Mouse (Mus musculus) heart, embryonic 15.5 days (tissue): ENCODE results near the gene Vps4b. TPM values are rescaled to one million over a fixed set of nuclear protein-coding genes. Genes with fewer than 3 reads are reported as not detected.

Source experiments
- ATAC-seq: fragments of 200-750 bp; cut with Nextera tagmentation; replicated peaks from 2 replicates; pipeline ENCODE4 v1.8.0; 2017; ENCODE audit warnings: low read depth, moderate TSS enrichment; ENCODE audit not compliant: insufficient number of reproducible peaks, insufficient read depth, low FRiP score
- H3K27ac ChIP-seq: fragments of 300-500 bp; sonication (generic); 2 replicates; pipeline ENCODE4 v1.5.1; 2015; ENCODE audit warnings: mild to moderate bottlenecking, inconsistent platforms
- H3K27me3 ChIP-seq: fragments of 300-500 bp; sonication (generic); 2 replicates; pipeline ENCODE4 v1.6.1; 2015; ENCODE audit warnings: inconsistent platforms
- H3K36me3 ChIP-seq: fragments of 300-500 bp; sonication (generic); 2 replicates; pipeline ENCODE4 v1.6.1; 2015; ENCODE audit warnings: mild to moderate bottlenecking, inconsistent platforms
- H3K4me1 ChIP-seq: fragments of 300-500 bp; sonication (generic); replicated peaks from 2 replicates; pipeline ENCODE4 v1.6.1; 2015; ENCODE audit warnings: inconsistent platforms
- H3K4me2 ChIP-seq: fragments of 300-500 bp; sonication (generic); 2 replicates; pipeline ENCODE4 v1.6.1; 2015; ENCODE audit warnings: inconsistent platforms, mild to moderate bottlenecking, moderate library complexity
- H3K4me3 ChIP-seq: fragments of 300-500 bp; sonication (generic); 2 replicates; pipeline ENCODE4 v1.5.1; 2015; ENCODE audit warnings: mild to moderate bottlenecking, inconsistent platforms
- H3K9ac ChIP-seq: fragments of 300-500 bp; sonication (generic); 2 replicates; pipeline ENCODE4 v1.6.1; 2015; ENCODE audit warnings: mild to moderate bottlenecking, inconsistent platforms
- H3K9me3 ChIP-seq: fragments of 300-500 bp; sonication (generic); replicated peaks from 2 replicates; pipeline ENCODE4 v1.6.1; 2016; ENCODE audit warnings: inconsistent platforms
- WGBS: fragments of 180-500 bp; shearing (Covaris S2); methylation state at CpG from one replicate; pipeline ENCODE4 v1.1.7; 2015; ENCODE audit warnings: mixed read lengths; 5-methylcytosine and 5-hydroxymethylcytosine counted together
- polyA plus RNA-seq: library from polyadenylated mRNA; unstranded; fragments of >200 nt; fragmentation: Nextera tagmentation; extraction: Ambion mirVana; gene quantifications from 2 replicates; pipeline ENCODE4 v1.2.1, GENCODE M21; 2015

Gene Vps4b
- polyA plus RNA-seq, 1 experiment from 2014 or later, result 41.1 TPM

GRCm38 (mm10) chr1:106715111-106716083, 81.1 kb downstream of the Vps4b start:
- no peak for ATAC-seq
- 81% methylated on average over 13 of the region's 13 CpGs for WGBS
- no peaks in the 10 kb centered on the region for H3K9me3 ChIP-seq
- H3K27me3 ChIP-seq, result no peaks in the 10 kb centered on the region
- H3K9ac ChIP-seq, result no peak overlapping the region
- H3K27ac ChIP-seq, result no peak overlapping the region
- no peak overlapping the region for H3K4me2 ChIP-seq
- no peaks in the 10 kb centered on the region for H3K36me3 ChIP-seq
- no peak overlapping the region for H3K4me3 ChIP-seq
- peaks cover 27% of the 10 kb centered on the region for H3K4me1 ChIP-seq

GRCm38 (mm10) chr1:106714530-106714981, 82.0 kb downstream of the Vps4b start:
- peak overlapping the region; percentile 91 for H3K9ac ChIP-seq
- H3K27me3 ChIP-seq, result no peaks in the 10 kb centered on the region
- peak overlapping the region; percentile 96 for H3K4me3 ChIP-seq
- ATAC-seq, result peak; percentile 10
- H3K9me3 ChIP-seq, result no peaks in the 10 kb centered on the region
- peak overlapping the region; percentile 92 for H3K4me2 ChIP-seq
- WGBS, result 5% methylated on average over 21 of the region's 21 CpGs
- H3K36me3 ChIP-seq, result no peaks in the 10 kb centered on the region
- peaks cover 27% of the 10 kb centered on the region for H3K4me1 ChIP-seq
- H3K27ac ChIP-seq, result peak overlapping the region; percentile 87

Other genes with a start within 250 kb of the Vps4b start
- gene Bcl2, start 82.5 kb downstream of the Vps4b start, polyA plus RNA-seq, result 7.4 and 10.1 TPM in 2 replicates
- gene Kdsr, start 37.0 kb downstream of the Vps4b start, polyA plus RNA-seq, result 7.4 and 9.0 TPM in 2 replicates
- 0.11 and 0.37 TPM in 2 replicates for gene Serpinb5, start 64.4 kb upstream of the Vps4b start, polyA plus RNA-seq
- 0.37 and 0.82 TPM in 2 replicates for gene Serpinb12, start 137.7 kb upstream of the Vps4b start, polyA plus RNA-seq
- gene Serpinb13, start 184.3 kb upstream of the Vps4b start, polyA plus RNA-seq, result not detected in 2 replicates